Mouse (Mus musculus) ovary, postnatal 10 days (tissue): ENCODE measurements around the gene Prss1.
"Not testable (repeated sequence)": the region's sequence is repeated elsewhere in the genome, so short reads cannot be mapped to it uniquely, and the experiment has no call there.

Source experiments
- DNase-seq: peaks from one replicate; pipeline ENCODE4 v3.0.0; 2022; ENCODE audit warnings: low spot score

Prss1 gene

GRCm38 (mm10) chr6:41458632-41459031 lies at the start of gene Prss1:
Prss1 (plus strand) TSS chr6:41458932.
- not testable (repeated sequence) for DNase-seq

GRCm38 (mm10) chr6:41442261-41442660 lies 16.5 kb upstream of the Prss1 start:
- not testable (repeated sequence) for DNase-seq

- not testable (repeated sequence) for DNase-seq
Measured at GRCm38 (mm10) chr6:41446045-41446444, 12.7 kb upstream of the Prss1 start, which contains the start of gene Gm10334. Gm10334 (minus strand) TSS chr6:41446145.

DNA sequence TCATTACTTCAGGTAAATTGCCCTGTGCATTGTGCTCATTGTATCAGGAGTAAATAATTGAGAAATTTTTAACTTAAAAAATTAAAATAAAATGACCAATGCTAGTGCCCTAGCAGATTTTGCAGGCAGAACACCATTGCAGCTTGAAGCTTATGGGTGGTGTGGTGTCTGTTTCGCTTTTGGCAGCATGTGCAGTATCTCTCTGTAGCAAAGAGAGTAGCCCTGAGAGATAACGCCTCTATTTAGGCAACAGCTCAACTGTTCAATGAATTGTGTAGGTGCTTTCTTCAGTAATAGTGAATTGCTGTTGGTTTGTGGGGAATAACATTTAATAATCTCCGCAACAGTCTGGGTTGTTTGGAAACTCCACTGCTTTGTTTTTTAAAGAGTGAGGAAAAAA lies 40.6 kb downstream of the Prss1 start:
- DNase-seq = no peak

DNA sequence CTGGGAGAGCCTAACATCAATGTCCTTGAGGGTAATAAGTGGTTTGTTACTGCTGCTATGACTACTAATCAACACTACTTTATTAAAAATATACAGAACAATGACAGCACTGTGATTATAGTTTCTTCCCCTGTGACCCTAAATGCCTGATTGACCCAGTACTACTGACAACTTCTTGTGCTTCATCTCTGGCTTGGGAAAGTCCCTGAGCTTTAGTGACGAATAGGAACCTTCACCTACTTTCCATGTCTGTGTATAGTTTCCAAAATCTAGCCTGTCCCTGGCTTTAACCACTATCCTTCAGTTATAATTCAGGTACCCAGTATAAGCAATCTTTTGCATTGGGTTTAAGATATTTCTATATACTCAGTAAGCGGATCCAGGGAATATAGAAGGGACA lies 46.2 kb downstream of the Prss1 start:
- DNase-seq = no peak

- no peak for DNase-seq
Measured at GRCm38 (mm10) chr6:41505323-41505722, 46.6 kb downstream of the Prss1 start.
